Mouse (Mus musculus) erythroblast, adult 5-6 weeks (primary cell): ENCODE results near the gene Plscr2. TPM values are rescaled to one million over a fixed set of nuclear protein-coding genes. Genes with fewer than 3 reads are reported as not detected.

Experiments used
- ATAC-seq: replicated peaks from 2 replicates; pipeline ENCODE4 v1.8.0; 2016; ENCODE audit warnings: moderate number of reproducible peaks, mild to moderate bottlenecking, moderate TSS enrichment, inconsistent platforms; ENCODE audit not compliant: poor library complexity, low FRiP score, severe bottlenecking
- total RNA-seq, 2 experiments: library from RNA; stranded (forward) in 1 of 2; stranded (reverse) in 1 of 2; fragments of 150-400 nt in 1 of 2; fragments of 200-764, 138-1000 nt in 1 of 2; gene quantifications; 2 replicates each; pipeline versions ENCODE4 v1.2.3 to v1.2.4; 2015 to 2017; ENCODE audit warnings: low replicate concordance in 2 of 2

The Plscr2 gene
- total RNA-seq, 2 experiments from 2014 or later: not detected

DNA sequence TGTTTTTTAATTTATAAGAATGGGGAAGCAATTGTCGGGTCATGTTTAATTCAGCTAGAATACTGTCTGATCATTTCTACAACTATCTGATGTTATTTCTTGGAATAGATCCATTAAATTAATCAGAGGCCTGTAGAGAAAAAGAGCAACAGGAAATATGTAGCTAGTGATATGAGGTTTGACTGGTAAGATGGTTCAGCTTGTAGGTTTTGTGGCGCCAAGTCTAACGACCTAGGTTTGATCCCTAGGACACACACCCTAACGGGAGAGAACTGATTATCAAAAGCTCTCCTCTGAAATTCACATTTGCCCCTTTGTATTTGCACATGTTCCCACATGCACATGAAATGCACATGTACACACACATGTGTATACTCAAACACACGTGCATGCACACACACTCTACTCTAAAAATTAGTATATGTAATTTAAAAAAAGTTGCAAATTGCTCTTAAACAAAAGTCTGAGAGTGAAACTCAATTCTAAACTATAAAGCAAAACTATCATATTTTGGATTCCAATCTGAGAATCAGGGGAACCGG is 59.9 kb downstream of the Plscr2 start:
- no peak for ATAC-seq

DNA sequence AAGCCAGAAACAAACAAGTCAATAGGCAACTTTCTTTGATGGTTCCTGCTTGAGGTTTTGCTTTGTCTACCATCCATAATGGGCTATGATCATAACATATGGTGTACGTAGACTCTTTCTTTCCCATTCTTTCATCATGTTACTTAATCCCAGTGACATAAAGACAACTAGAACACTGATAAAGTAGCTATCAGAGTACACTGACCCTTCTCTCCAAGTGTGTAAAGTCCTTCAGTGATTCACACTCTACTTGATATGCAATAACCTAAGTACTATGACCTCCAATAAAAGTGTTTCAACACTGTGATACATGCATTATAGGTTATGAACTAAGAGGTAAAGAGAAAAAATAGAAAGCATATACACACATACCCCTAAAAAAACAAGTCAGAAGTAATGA is 61.7 kb downstream of the Plscr2 start:
- ATAC-seq: no peak

DNA sequence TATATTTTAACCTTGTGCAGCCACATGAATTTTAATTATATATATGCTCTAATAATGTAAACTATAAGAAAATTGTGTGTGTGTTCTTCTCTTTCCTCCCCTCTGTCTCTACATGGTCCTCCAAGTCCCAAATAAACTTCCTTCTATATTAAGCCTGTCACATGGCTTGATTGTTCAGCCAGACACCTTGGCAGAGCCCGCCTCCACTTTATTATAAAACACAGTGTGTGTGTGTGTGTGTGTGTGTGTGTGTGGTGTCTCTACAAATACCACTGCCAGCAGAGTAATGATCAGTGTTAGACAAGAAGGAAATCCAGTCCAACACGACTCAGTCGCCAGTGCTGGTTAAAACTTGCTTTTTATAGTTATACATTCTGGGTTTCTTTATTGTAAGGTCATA is 62.3 kb downstream of the Plscr2 start:
- ATAC-seq: no peak

DNA sequence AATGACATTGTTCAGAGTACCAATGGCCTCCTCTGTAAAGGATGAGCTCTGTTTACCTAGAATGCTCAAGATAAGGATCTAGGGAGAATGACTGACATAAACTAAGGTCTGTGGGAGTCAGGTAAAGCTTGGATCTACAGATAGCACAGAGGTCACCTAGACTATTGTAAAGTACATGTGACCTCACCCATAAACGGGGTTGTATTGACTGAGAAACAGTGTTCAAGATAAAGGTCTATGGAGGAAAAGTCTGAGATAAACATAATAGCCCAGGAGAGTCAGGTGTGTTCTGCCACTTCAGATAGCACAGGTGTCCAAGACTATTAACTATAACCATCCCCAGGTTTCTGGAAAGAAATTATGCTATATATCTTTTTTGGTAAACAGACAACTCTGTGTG is 63.6 kb downstream of the Plscr2 start:
- no peak for ATAC-seq

Other genes starting within 250 kb of the Plscr2 start
- gene Plscr5, start 82.7 kb upstream of the Plscr2 start, total RNA-seq (2015; ENCODE audit: low replicate concordance): not detected in 2 replicates
- not detected in 2 replicates for gene Plscr5, start 82.7 kb upstream of the Plscr2 start, total RNA-seq (2017; ENCODE audit: low replicate concordance)
- 17.8 and 35.2 TPM in 2 replicates for gene Plscr1, start 25.9 kb upstream of the Plscr2 start, total RNA-seq (2015; ENCODE audit: low replicate concordance)
- gene Plscr1, start 25.9 kb upstream of the Plscr2 start, total RNA-seq (2017; ENCODE audit: low replicate concordance): 19.1 TPM in 2 replicates
- not detected in 2 replicates for gene 1700057G04Rik, start 33.8 kb downstream of the Plscr2 start, total RNA-seq (2015; ENCODE audit: low replicate concordance)
- gene 1700057G04Rik, start 33.8 kb downstream of the Plscr2 start, total RNA-seq (2017; ENCODE audit: low replicate concordance): not detected in 2 replicates
- 1.3 and 2.9 TPM in 2 replicates for gene Plscr4, start 181.8 kb downstream of the Plscr2 start, total RNA-seq (2015; ENCODE audit: low replicate concordance)
- gene Plscr4, start 181.8 kb downstream of the Plscr2 start, total RNA-seq (2017; ENCODE audit: low replicate concordance): 2.2 and 2.5 TPM in 2 replicates